12 mouse cellular contexts compared by ENCODE assay signal in genomic region chr14:119965842-119966483, GRCm38 (mm10).
DNase-seq lines count a peak whose midpoint lies in the region; ATAC-seq lines count a peak whose summit lies in the region.
"Had no signal": no experiment of that assay in that cellular context is flagged by ENCODE, and none has a peak within 500 bp of the region (broad histone marks: within the 10 kb centered on the region; RNA-seq: fewer than 3 reads in every experiment).

No protein-coding gene starts in this region.

- no peak overlapping the region for H3K4me2 ChIP-seq in forebrain, embryonic 14.5 days (ENCODE audit: low read length)
- no peak overlapping the region for H3K4me2 ChIP-seq in forebrain, embryonic 11.5 days (ENCODE audit: low read depth, low read length, severe bottlenecking)
- H3K4me2 ChIP-seq in neural tube, embryonic 15.5 days = no peak overlapping the region
- no peak overlapping the region for H3K4me2 ChIP-seq in liver, embryonic 12.5 days
- H3K4me2 ChIP-seq: embryonic facial prominence, embryonic 12.5 days; heart, embryonic 15.5 days; lung, embryonic 14.5 days had no signal

- H3K27ac ChIP-seq in forebrain, embryonic 14.5 days (ENCODE audit: low read depth, low read length) = no peak overlapping the region
- no peak overlapping the region for H3K27ac ChIP-seq in forebrain, embryonic 11.5 days (ENCODE audit: low read depth, low read length)
- no peak overlapping the region for H3K27ac ChIP-seq in neural tube, embryonic 15.5 days (replicated peaks)
- no peak overlapping the region for H3K27ac ChIP-seq in liver, embryonic 12.5 days
- H3K27ac ChIP-seq: embryonic facial prominence, embryonic 12.5 days; heart, embryonic 15.5 days; left cerebral cortex, adult 2 months had no signal

- no peak overlapping the region for H3K4me3 ChIP-seq in forebrain, embryonic 14.5 days (ENCODE audit: low read depth, low read length)
- no peak overlapping the region for H3K4me3 ChIP-seq in forebrain, embryonic 11.5 days (ENCODE audit: low read depth, low read length)
- H3K4me3 ChIP-seq in neural tube, embryonic 15.5 days (replicated peaks) = no peak overlapping the region
- H3K4me3 ChIP-seq in liver, embryonic 12.5 days = no peak overlapping the region
- H3K4me3 ChIP-seq: embryonic facial prominence, embryonic 12.5 days; heart, embryonic 15.5 days; left cerebral cortex, adult 2 months had no signal

- no peaks in the 10 kb centered on the region for H3K36me3 ChIP-seq in forebrain, embryonic 14.5 days (ENCODE audit: control insufficient read depth, insufficient read depth, low read length)
- H3K36me3 ChIP-seq in forebrain, embryonic 11.5 days (ENCODE audit: control insufficient read depth, insufficient read depth, low read length) = no peaks in the 10 kb centered on the region
- no peaks in the 10 kb centered on the region for H3K36me3 ChIP-seq in neural tube, embryonic 15.5 days
- no peaks in the 10 kb centered on the region for H3K36me3 ChIP-seq in liver, embryonic 12.5 days
- H3K36me3 ChIP-seq: embryonic facial prominence, embryonic 12.5 days; heart, embryonic 15.5 days had no signal

- 53% methylated on average over 11 of the region's 11 CpGs for WGBS in forebrain, embryonic 14.5 days
- WGBS in forebrain, embryonic 11.5 days = 82% methylated on average over 11 of the region's 11 CpGs
- 71% methylated on average over 11 of the region's 11 CpGs for WGBS in neural tube, embryonic 15.5 days
- WGBS in liver, embryonic 12.5 days (ENCODE audit: insufficient replicate concordance) = 67% methylated on average over 11 of the region's 11 CpGs

- H3K9ac ChIP-seq in forebrain, embryonic 14.5 days (ENCODE audit: low read length) = no peak overlapping the region
- no peak overlapping the region for H3K9ac ChIP-seq in forebrain, embryonic 11.5 days (ENCODE audit: low read length)
- H3K9ac ChIP-seq in neural tube, embryonic 15.5 days (replicated peaks) = no peak overlapping the region
- no peak overlapping the region for H3K9ac ChIP-seq in liver, embryonic 12.5 days
- H3K9ac ChIP-seq: embryonic facial prominence, embryonic 12.5 days; heart, embryonic 15.5 days; lung, embryonic 14.5 days had no signal

- H3K27me3 ChIP-seq in forebrain, embryonic 14.5 days (replicated peaks; ENCODE audit: control insufficient read depth, insufficient read depth, low read length) = no peaks in the 10 kb centered on the region
- H3K27me3 ChIP-seq in forebrain, embryonic 11.5 days (ENCODE audit: control insufficient read depth, insufficient read depth, low read length) = no peaks in the 10 kb centered on the region
- no peaks in the 10 kb centered on the region for H3K27me3 ChIP-seq in neural tube, embryonic 15.5 days (replicated peaks)
- H3K27me3 ChIP-seq in liver, embryonic 12.5 days (replicated peaks) = no peaks in the 10 kb centered on the region
- H3K27me3 ChIP-seq: embryonic facial prominence, embryonic 12.5 days; heart, embryonic 15.5 days had no signal

- intact Hi-C loops in left cerebral cortex, postnatal 10 days (cut with DNase I) = no loop called here

- H3K4me1 ChIP-seq in forebrain, embryonic 14.5 days (ENCODE audit: control insufficient read depth, insufficient read depth, low read length) = peaks cover 3% of the 10 kb centered on the region; the same call in 1 of the 2 replicates
- no peaks in the 10 kb centered on the region for H3K4me1 ChIP-seq in forebrain, embryonic 11.5 days (replicated peaks; ENCODE audit: control insufficient read depth, insufficient read depth, low read length)
- 0 out of 2 replicates have a peak, but pooled peaks cover 3% of the 10 kb centered on the region for H3K4me1 ChIP-seq in neural tube, embryonic 15.5 days
- no peaks in the 10 kb centered on the region for H3K4me1 ChIP-seq in liver, embryonic 12.5 days
- H3K4me1 ChIP-seq: embryonic facial prominence, embryonic 12.5 days; heart, embryonic 15.5 days had no signal

- peak; percentile 70 for DNase-seq in forebrain, embryonic 14.5 days (ENCODE audit: low spot score)
- DNase-seq in forebrain, embryonic 11.5 days (ENCODE audit: low spot score) = no peak
- peak; percentile 34 to 61 for DNase-seq in left cerebral cortex, postnatal 10 days (ENCODE audit: extremely low spot score in 1 of 2, low spot score in 2 of 2)
- DNase-seq in left cerebral cortex, adult 11 months (ENCODE audit: low spot score) = no peak
- DNase-seq in cerebellum, postnatal 4 days (ENCODE audit: low spot score in 2 of 2) = peak; percentile 28 to 75
- no peak for DNase-seq in embryo, embryonic 9.5 days (ENCODE audit: extremely low spot score)
- DNase-seq: lung, embryonic 14.5 days had no signal

- peak; percentile 70 for ATAC-seq in forebrain, embryonic 14.5 days
- no peak for ATAC-seq in forebrain, embryonic 11.5 days (replicated peaks; ENCODE audit: low FRiP score)
- ATAC-seq in neural tube, embryonic 15.5 days (ENCODE audit: low FRiP score) = peak; percentile 76
- ATAC-seq in liver, embryonic 12.5 days = no peak

- no peaks in the 10 kb centered on the region for H3K9me3 ChIP-seq in forebrain, embryonic 14.5 days (replicated peaks; ENCODE audit: control insufficient read depth, low read length)
- no peaks in the 10 kb centered on the region for H3K9me3 ChIP-seq in forebrain, embryonic 11.5 days (ENCODE audit: control insufficient read depth, low read length)
- no peaks in the 10 kb centered on the region for H3K9me3 ChIP-seq in neural tube, embryonic 15.5 days (replicated peaks)
- peaks cover 4% of the 10 kb centered on the region; the same call in 1 of the 2 replicates for H3K9me3 ChIP-seq in liver, embryonic 12.5 days (replicated peaks)
- H3K9me3 ChIP-seq: embryonic facial prominence, embryonic 12.5 days; heart, embryonic 15.5 days had no signal

Comparison
In these comparisons a context has a peak if more than half of its experiments do, and no peak if none do; other contexts are left out.
1. ATAC-seq: peak in forebrain, embryonic 14.5 days (single experiment) and neural tube, embryonic 15.5 days (single experiment); none in forebrain, embryonic 11.5 days (single experiment) and liver, embryonic 12.5 days (single experiment).
2. DNase-seq: peak in forebrain, embryonic 14.5 days (single experiment), left cerebral cortex, postnatal 10 days (2 of 2) and cerebellum, postnatal 4 days (2 of 2); none in forebrain, embryonic 11.5 days (single experiment), left cerebral cortex, adult 11 months (single experiment) and embryo, embryonic 9.5 days (single experiment).